Mouse (Mus musculus): ENCODE measurements around the gene Fbxl19. TPM values are rescaled to one million over a fixed set of nuclear protein-coding genes. Genes with fewer than 3 reads are reported as not detected.
"Not testable (repeated sequence)": the region's sequence is repeated elsewhere in the genome, so short reads cannot be mapped to it uniquely, and the experiment has no call there.

The Fbxl19 gene
- total RNA-seq, 2 experiments from 2014 or later, result 63.5 to 65.2 TPM

DNA sequence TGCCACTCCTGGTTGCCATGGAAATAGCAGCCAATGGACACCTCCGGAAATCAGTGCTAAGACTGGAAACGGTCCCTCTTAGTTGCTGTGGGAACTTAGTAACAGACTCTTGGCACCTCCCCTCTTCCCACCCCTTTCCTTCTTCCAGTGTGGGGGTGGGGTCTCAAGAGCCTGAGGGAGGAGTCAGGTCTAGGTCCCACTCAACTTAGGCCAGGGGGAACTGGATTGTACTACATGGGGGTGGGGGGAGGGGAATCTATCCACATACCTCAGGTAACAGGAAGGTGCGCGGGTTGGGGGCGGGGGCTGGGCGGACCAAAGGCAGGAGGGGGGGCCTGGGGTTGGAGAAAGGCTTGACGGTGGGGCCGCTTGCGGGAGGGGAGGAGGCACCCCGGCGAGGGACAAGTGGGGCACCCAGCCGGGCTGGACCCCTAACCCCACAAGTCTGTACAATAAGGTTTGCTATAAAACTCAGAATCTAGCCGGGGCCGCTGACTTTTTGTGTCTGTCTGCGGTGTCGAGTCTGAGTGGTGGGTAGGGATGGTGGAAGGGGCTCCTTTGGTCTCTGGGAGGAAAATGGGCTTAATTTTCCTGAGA is 24.8 kb downstream of the Fbxl19 start:
- peak; percentile 95 for DNase-seq

DNA sequence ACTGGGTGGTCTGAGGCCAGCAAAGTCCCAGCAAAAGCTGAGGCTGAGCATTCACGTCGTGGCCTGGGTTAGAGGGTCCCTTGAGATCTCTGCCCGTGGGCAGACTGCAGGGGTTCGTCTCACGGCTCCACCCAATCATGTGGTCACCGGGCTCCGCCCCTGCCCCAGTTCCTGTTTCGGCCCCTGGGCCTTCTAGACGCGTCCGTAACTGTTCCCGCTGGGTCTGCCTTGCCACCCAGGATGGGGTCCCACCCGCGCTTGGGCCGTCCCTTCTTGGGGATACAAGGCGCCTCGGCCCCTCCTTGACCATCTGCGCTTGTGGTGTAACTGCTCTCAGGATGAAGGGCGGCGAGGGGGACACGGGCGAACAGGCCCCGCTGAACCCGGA is 25.3 kb downstream of the Fbxl19 start, which contains the start of gene Orai3:
Gene Orai3, plus strand, starts transcription at position 165 of the 388 bp plus-strand sequence.
- DNase-seq, result peak; percentile 81 to 87

DNA sequence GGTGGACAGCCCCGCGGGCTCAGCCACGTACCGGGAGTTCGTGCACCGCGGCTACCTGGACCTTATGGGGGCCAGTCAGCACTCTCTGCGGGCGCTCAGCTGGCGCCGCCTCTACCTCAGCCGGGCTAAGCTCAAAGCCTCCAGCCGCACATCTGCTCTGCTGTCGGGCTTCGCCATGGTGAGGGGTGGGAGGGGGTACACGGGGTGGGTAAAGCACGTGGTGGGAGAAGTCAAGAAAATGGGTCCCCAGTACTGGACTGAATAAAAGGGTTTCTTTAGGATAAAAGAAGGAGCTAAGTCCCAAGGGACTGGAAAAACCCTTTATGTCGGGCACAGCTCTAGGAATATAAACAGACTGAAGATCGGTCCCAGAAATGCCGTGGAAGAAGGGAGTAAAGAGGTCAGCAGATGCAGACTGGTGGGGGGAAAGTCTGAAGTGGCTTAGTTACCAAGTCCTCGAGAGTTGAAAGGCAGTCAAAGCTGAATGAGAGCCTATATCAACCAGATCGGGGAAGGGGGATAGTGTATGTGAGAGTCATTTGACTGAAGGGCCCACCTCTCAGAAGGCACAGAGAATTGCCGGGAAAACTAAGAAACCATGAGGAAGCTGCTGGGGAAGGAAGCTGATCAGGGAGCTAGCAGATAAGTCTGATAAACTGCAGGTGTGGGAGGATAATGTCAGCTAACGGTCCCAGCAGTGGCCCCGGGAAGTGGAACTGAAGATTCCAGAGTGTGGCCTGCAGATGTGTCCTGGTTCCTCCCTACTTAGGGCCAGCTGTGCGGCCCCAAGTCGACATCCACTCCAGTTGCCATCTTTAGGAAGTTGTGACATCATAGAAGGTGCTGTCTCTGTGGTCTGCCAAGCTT is 25.9 kb downstream of the Fbxl19 start:
- no peak for DNase-seq

DNA sequence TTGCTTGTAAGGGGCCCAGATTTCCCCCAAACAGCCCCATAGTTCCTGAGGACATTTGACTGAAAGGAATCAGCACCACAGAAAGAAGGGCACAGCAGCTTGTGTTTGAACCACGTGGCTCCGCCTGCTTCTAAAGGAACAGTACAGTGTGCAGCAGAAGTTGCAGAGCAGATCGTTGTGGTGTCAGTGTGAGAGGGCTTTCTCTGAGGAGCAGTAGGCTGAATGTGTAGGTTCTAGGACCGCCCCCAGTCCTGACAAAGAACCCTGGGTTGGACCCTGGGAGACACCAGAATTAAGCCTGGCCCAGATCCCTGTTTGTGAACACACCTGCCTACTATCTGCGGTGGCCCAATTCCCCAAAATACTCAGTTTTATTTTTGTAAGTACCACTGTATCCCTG is 26.9 kb downstream of the Fbxl19 start:
- DNase-seq, result peak; percentile 53 to 56

DNA sequence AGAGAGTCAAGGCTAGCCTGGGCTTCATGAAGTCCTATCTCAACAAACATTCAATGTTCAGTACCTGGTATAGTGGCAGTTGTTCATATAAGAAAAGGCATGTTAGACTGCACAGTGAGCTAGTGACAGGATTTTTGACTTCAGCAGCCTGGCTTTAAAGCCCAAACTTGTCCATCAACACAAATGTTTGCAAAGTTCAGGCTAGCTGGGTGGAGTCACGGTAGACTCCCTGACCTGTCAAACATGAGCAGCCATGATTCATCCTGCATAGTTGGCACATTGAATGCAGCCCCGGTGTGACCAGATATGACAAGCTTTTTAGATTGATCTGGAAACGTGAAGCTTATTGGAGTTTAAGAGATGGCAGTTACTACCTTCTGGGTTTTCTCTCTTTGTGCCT is 27.7 kb downstream of the Fbxl19 start:
- DNase-seq, result no peak

DNA sequence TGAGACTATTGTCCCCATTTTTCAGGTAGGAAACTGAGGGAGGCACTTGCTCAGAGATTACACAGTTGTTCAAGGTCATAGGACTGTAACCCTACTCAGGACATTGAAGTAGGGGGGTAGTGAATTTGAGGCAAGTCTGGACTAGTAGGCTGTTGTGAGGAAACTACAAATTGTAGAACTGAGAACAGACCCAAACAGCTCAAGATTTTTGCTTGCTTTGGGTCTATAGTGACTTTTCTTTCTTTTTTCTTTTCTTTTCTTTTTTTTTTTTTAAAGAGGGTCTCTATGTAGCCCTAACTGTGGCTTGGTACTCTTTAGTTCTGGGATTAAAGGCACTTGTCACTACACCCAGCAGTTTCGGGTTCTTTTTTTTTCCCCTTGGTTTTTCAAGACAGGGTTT is 28.2 kb downstream of the Fbxl19 start:
- no peak for DNase-seq

DNA sequence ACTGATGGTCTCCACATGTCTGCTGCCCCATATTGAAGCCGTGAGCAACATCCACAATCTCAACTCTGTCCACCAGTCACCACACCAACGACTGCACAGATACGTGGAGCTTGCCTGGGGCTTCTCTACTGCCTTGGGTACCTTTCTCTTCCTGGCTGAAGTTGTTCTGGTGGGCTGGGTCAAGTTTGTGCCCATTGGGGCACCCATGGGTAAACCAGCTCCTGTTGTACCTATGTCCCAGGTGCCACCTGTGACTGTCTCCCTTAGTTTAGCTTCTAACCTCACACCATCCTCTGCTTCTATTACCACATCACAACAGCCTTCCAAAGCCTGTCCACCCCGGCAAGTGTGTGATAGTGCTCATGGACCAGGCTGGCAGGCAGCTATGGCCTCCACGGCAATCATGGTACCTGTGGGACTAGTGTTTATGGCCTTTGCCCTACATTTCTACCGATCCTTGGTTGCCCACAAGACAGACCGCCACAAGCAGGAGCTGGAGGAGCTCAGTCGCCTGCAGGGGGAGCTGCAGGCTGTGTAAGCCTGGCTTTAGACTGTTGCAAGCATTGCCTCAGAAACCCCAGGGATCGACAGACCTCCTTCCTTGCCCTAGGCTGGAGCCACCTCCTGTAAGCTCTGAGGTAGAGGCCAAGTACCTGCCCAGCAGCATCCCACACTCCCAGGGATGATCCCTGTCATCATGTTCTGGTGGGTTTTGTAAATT is 29.5 kb downstream of the Fbxl19 start:
- DNase-seq, result peak in 1 of 2 experiments; percentile 49

DNA sequence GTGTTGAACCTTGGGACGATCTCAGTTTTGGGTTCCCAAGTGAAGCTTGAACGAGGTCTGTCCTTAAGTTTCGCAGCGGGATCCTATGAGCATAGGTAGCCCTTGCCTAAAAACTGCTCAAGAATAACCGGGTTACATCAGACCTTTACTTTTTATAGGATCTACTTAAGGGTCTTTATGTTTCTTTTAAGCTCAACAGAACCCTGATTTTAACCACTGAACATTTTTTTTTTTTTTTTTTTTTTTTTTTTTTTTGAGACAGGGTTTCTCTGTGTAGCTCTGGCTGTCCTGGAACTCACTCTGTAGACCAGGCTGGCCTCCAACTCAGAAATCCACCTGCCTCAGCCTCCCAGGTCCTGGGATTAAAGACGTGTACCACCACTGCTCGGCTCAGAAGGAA is 31.5 kb downstream of the Fbxl19 start:
- DNase-seq, result not testable (repeated sequence)

DNA sequence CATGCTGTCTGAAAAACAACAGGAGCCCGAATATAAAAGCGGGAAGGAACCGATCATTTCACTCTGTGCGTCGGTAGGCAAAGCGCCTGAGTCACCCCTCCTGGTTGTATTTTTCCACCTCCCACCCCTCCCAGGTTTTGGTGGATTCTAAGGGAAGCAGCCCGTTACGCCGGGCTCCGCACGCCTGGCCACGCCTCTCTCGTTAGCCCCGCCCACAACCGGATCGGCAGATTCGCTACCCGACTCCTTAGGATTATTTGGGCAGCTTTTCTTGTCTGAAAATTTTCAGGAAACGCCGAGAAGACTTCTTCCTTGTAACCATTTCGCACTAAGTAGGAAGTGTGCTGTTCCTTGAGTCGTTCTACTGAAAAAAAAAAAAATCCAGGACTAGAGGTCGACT is 32.1 kb downstream of the Fbxl19 start, which contains the start of gene Setd1a:
Gene Setd1a, plus strand, starts transcription at position 245 of the 400 bp plus-strand sequence.
- peak; percentile 86 to 88 for DNase-seq

DNA sequence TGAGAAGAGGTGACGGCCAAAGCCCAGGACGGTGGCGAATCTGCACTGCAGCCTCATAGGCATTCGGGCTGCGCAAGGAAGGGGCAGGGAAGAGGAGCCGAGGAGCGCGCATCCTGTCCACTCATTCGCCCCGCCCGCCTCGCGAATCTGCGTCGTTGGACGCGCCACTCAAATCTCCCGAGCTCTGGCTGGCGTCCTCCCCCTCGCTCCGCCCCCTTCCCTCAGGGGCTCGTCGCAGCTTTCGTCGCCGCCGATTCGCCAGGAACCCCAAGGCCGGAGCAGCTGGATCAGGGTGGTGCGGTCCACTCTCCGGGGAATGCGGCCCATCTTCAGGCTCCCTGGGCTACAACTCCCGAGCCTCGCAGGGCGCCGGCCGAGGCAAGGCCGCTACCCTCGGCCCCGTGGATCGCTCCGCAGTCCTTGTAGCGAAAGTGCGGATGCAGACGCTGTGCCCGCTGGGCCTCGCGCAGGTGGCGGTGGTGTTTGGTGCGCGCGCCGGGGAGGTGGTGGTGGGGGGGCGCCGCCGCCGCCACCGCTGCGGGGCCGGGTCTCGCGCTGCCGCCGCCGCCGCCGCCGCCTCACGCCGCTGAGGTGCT is 32.6 kb downstream of the Fbxl19 start:
- DNase-seq, result peak; percentile 95

DNA sequence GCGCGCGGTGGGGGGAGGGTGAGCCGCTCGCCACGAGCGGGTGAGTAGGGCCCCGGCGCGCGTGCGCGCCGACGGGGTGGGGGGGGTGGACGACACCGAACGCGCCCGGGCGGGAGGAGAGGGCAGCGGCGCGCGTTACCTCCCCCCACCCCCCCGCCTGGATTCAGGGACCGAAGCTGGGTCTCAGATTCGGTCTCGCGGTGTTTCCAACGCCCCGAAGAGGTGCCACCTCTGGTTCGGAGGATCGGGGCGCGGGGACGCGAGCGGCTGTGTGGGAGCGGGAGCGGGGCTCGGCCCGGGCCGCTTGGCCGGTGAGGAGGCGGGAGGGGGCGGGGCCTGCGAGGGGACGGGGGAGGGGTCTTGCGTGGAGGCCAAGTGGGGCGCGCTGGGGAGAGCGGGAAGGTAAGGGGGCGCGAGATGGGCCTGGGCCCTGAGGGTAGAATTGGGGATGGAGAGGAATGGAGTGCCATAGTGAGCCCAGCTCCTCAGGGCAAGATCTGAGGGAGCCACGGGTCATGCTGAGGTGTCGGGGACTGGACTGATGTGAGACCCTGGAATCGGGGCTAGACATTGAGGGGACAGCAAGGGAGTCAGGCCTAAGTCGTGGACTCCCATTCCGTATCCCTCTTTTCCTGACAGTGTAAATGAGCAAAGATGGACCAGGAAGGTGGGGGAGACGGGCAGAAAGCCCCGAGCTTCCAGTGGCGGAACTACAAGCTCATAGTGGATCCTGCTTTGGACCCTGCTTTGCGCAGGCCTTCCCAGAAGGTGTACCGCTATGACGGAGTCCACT is 33.3 kb downstream of the Fbxl19 start:
- DNase-seq, result peak in 1 of 2 experiments; percentile 51

DNA sequence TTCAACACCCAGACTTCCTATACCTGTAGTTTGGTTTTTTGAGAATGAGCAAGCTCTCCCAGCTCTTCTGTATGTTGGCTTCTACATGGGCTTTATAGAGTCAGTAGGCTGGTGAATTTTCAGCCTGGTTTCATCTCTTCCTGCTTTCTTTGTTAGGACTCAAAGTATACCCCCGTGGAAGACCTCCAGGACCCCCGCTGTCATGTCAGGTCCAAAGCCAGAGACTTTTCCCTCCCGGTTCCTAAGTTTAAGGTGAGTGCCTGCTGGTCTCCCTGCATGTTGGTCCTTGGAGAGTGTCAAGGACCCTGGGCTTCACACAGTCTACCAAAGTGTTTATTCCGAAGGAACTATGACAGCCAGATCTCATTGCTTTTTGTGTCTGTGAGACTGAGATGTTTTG is 34.0 kb downstream of the Fbxl19 start:
- DNase-seq, result no peak

DNA sequence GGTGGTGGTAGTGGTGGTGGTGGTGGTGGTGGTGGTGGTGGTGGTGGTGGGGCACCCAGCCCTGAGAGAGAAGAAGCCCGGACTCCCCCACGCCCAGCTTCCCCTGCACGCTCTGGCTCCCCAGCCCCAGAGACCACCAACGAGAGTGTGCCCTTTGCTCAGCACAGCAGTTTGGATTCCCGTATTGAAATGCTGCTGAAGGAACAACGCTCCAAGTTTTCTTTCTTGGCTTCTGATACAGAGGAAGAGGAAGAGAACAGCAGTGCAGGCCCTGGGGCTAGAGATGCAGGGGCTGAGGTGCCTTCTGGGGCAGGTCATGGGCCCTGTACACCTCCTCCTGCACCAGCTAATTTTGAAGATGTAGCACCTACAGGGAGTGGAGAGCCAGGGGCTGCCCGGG is 41.0 kb downstream of the Fbxl19 start, which contains the start of gene Gm49388:
Gene Gm49388, plus strand, starts transcription at position 301 of the 400 bp plus-strand sequence.
- no peak for DNase-seq

DNA sequence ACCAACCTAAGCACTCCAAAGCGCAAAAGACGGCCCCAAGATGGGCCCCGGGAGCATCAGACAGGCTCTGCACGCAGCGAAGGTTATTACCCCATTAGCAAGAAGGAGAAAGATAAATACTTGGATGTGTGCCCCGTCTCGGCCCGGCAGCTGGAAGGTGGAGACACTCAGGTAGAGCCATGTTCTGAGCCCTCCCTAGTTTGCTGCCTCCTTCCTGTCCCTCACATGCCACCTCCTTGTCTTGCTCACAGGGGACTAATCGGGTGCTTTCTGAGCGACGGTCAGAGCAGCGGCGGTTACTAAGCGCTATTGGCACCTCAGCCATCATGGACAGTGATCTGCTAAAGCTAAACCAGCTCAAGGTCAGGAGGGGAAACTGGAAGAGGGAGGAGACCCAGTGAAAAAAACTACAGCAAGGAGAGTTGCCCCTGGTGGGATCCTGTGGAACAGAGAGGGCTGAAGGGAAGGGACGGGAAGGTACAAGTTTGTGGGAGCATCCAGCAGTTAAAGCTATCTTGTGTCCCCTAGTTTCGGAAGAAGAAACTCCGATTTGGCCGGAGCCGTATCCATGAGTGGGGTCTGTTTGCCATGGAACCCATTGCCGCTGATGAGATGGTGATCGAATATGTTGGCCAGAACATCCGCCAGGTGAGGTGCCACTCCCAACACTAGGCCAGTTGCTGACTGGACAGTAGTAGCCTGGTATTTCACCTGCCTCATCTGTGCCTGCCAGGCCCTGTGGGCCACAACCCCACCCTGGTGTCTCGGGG is 52.9 kb downstream of the Fbxl19 start:
- no peak for DNase-seq

DNA sequence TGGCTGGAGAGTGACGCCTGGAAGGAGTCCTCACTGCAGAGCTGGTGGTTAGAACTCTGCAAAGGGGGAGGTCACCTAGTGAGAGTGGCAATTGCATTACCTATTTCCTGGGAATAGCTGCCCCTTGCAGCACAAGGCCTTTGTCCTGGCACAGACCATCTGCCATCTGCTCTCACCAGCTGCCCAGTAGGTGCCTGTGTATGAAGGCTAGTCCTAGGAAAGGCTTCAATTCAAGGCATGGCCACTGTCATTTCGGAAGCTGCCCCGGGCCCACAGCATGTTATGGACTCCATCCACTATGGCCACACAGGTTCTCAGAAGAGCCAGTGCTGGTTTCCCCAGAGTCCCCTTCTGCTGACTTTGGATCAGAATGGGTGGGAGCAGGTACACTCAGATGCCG is 54.2 kb downstream of the Fbxl19 start:
- no peak for DNase-seq

DNA sequence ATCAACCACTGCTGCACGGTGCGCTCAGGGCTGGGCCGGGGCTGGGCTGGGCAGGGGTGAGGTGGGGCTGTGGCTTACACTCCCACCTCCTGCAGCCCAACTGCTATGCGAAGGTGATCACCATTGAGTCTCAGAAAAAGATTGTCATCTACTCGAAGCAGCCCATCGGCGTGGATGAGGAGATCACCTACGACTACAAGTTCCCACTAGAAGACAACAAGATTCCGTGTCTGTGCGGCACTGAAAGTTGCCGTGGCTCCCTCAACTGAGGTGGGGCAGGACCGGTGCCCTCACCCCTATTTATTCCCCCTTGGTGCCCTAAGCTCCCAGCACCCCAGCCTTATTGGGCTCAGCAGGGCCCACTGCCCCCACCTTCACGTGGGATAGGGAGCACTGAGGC is 54.9 kb downstream of the Fbxl19 start:
- DNase-seq, result no peak

DNA sequence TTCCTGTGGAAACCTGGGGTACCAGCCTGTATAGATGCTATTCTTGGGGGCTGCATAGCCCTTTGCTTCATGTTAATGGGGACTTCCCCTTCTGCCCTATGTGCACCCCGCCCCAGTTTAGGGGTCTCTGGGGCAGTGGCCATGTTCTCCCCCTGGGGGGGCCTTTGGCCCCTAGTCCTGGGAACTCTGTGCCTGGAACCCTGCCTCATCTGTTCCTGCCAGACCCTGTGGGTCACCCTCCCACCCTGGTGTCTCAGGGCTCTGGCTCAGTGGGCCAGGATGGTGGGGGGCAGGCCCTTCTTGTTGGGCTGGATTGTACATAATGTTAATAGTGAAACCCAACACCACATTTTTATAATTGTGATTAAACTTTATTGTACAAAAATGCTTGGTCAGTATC is 55.4 kb downstream of the Fbxl19 start:
- DNase-seq, result no peak

DNA sequence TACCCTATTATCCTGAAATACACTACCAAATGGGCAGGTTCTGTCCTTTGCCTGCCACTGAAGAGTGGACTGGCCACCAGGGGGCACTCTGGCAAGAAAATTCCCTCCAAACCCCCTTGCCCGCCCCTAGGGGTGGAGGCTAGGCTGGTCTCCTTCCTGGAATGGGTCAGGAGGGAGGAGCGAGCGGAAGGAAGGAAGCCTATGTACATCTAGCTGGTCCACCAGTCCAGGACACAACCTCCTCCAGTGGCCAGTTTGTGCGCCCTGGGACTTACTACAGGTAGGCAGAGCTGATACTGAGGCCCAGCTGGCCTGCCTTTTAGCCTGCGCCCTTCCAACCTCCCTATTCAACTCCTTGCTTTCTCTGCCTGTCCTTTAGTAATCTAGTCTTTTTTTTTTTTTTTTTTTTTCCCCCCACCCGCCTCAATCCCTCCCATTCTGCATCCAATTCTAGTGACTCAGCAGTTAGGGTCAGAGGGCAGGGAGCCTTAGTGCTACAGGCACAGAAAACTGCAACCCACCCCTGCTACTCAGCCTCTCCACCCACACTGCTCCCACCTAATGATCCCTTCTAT is 56.2 kb downstream of the Fbxl19 start, which contains the start of gene Hsd3b7:
Gene Hsd3b7, plus strand, starts transcription at position 170 of the 575 bp plus-strand sequence.
- DNase-seq, result peak; percentile 87

DNA sequence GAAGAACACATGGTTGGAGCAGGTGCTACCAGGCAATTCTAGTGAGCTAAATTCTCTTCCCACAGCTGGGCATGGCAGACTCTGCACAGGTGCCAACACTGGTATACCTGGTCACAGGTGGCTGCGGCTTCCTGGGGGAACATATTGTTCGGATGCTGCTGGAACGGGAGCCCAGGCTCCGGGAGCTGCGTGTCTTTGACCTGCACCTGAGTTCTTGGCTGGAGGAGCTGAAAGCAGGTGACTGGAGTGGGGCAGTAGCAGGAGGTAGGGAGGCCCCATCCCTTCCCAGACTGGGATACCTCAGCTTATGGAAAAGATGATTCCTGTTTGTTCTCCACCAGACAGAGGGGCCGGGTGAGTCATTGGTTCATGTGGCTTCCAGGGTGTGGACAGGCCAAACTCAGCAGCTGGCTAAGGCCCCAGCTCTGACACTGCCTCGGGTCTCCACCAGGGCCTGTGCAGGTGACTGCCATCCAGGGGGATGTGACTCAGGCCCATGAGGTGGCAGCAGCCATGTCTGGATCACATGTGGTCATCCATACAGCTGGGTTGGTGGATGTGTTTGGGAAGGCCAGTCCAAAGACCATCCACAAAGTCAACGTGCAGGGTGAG is 56.8 kb downstream of the Fbxl19 start:
- DNase-seq, result no peak

DNA sequence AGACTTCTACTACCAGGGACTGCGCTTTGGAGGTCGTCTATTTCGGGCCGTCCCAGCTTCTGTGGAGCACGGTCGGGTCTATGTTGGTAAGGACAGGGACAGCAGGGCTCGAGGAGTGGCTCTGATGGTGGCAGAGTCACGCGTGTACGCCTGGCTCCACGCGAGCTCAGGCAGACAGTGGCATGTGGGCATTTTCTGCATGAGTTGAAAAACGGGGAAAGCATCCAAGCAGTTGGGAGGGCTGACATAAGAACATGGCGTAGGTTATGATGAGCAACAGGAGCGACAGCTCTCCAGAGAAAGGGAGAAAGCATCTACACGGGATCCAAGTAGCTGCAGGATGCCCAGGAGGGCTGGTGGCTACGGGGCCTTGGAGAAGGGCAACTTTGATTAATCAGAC is 58.0 kb downstream of the Fbxl19 start:
- DNase-seq, result no peak

Measured in layer of hippocampus, postnatal 36 days (tissue).